Mouse (Mus musculus) midbrain, embryonic 16.5 days (tissue): ENCODE measurements at regions not wholly inside any gene's neighbourhood (a gene's known extent, or its start where the extent isn't known, plus 50 kb on each side); places are given as distances from the start of the nearest gene placed in this dataset.

ENCODE experiments used
- ATAC-seq: fragments of 200-750 bp; cut with Nextera tagmentation; 2 replicates; pipeline ENCODE4 v1.8.0; 2017; ENCODE audit warnings: moderate TSS enrichment
- H3K27ac ChIP-seq: fragments of 300-500 bp; sonication (generic); 2 replicates; pipeline ENCODE4 v1.5.1; 2014; ENCODE audit warnings: mild to moderate bottlenecking, low read length, mixed read lengths
- H3K27me3 ChIP-seq: fragments of 300-500 bp; sonication (generic); 2 replicates; pipeline ENCODE4 v1.6.1; 2014; ENCODE audit warnings: low read depth, low read length, mixed read lengths; ENCODE audit not compliant: control insufficient read depth, insufficient read depth
- H3K36me3 ChIP-seq: fragments of 300-500 bp; sonication (generic); 2 replicates; pipeline ENCODE4 v1.6.1; 2014; ENCODE audit warnings: mild to moderate bottlenecking, low read length, moderate library complexity, mixed read lengths; ENCODE audit not compliant: control insufficient read depth, insufficient read depth
- H3K4me1 ChIP-seq: fragments of 300-500 bp; sonication (generic); 2 replicates; pipeline ENCODE4 v1.6.1; 2014; ENCODE audit warnings: mild to moderate bottlenecking, low read length, mixed read lengths; ENCODE audit not compliant: control insufficient read depth, insufficient read depth
- H3K4me2 ChIP-seq: fragments of 300-500 bp; sonication (generic); 2 replicates; pipeline ENCODE4 v1.6.1; 2014; ENCODE audit warnings: mild to moderate bottlenecking, low read length, mixed read lengths
- H3K4me3 ChIP-seq: fragments of 300-500 bp; sonication (generic); 2 replicates; pipeline ENCODE4 v1.5.1; 2014; ENCODE audit warnings: low read depth, mild to moderate bottlenecking, low read length, moderate library complexity, mixed read lengths
- H3K9ac ChIP-seq: fragments of 300-500 bp; sonication (generic); 2 replicates; pipeline ENCODE4 v1.6.1; 2014; ENCODE audit warnings: low read depth, low read length, mixed read lengths
- H3K9me3 ChIP-seq: fragments of 300-500 bp; sonication (generic); replicated peaks from 2 replicates; pipeline ENCODE4 v1.6.1; 2014; ENCODE audit warnings: mild to moderate bottlenecking, low read length, mixed read lengths; ENCODE audit not compliant: control insufficient read depth, poor library complexity, severe bottlenecking
- WGBS: fragments of 180-500 bp; shearing (Covaris S2); extraction: QIAGEN DNeasy Blood & Tissue Kit; methylation state at CpG from one replicate; pipeline ENCODE4 v1.1.7; 2014; 5-methylcytosine and 5-hydroxymethylcytosine counted together

- H3K9me3 ChIP-seq: no peaks in the 10 kb centered on the region
- ATAC-seq: no peak
- no peak overlapping the region for H3K9ac ChIP-seq
- no peak overlapping the region for H3K4me2 ChIP-seq
- H3K4me1 ChIP-seq: 0 out of 2 replicates have a peak, but pooled peaks cover 2% of the 10 kb centered on the region
- no peak overlapping the region for H3K4me3 ChIP-seq
- 82% methylated on average over 5 of the region's 5 CpGs for WGBS
- H3K27ac ChIP-seq: no peak overlapping the region
- no peaks in the 10 kb centered on the region for H3K27me3 ChIP-seq
- H3K36me3 ChIP-seq: no peaks in the 10 kb centered on the region
Measured at GRCm38 (mm10) chr8:47769452-47769851, 52.5 kb upstream of the Cldn24 start.

GRCm38 (mm10) chr8:47768751-47769150 is 53.2 kb upstream of the Cldn24 start:
- peaks cover 7% of the 10 kb centered on the region; the same call in 1 of the 2 replicates for H3K4me1 ChIP-seq
- H3K4me3 ChIP-seq: no peak overlapping the region
- no peak for ATAC-seq
- no peaks in the 10 kb centered on the region for H3K27me3 ChIP-seq
- no peaks in the 10 kb centered on the region for H3K36me3 ChIP-seq
- no peak overlapping the region for H3K27ac ChIP-seq
- no peak overlapping the region for H3K9ac ChIP-seq
- no peak overlapping the region for H3K4me2 ChIP-seq
- WGBS: 88% methylated on average over 8 of the region's 8 CpGs
- H3K9me3 ChIP-seq: no peaks in the 10 kb centered on the region

- Histone ChIP-seq H3K4me1 (peaks cover 9% of the 10 kb centered on the region; the same call in 1 of the 2 replicates), H3K36me3 (no peaks in the 10 kb centered on the region), H3K27ac (no peak overlapping the region), H3K4me2 (peak overlapping the region; percentile 31; the same call in 1 of the 2 replicates), H3K27me3 (no peaks in the 10 kb centered on the region), H3K9me3 (no peaks in the 10 kb centered on the region), H3K4me3 (no peak overlapping the region), H3K9ac (no peak overlapping the region)
- ATAC-seq: no peak
- WGBS: 53% methylated on average over 15 of the region's 15 CpGs
Measured at GRCm38 (mm10) chr8:47764480-47764879, 50.7 kb upstream of the Cdkn2aip start.

GRCm38 (mm10) chr8:47764068-47764467 is 50.3 kb upstream of the Cdkn2aip start:
- H3K36me3 ChIP-seq: no peaks in the 10 kb centered on the region
- no peaks in the 10 kb centered on the region for H3K27me3 ChIP-seq
- no peaks in the 10 kb centered on the region for H3K9me3 ChIP-seq
- no peak overlapping the region for H3K4me3 ChIP-seq
- peaks cover 9% of the 10 kb centered on the region; the same call in 1 of the 2 replicates for H3K4me1 ChIP-seq
- H3K4me2 ChIP-seq: peak overlapping the region; percentile 31
- H3K9ac ChIP-seq: no peak overlapping the region
- no peak for ATAC-seq
- WGBS: 47% methylated on average over 11 of the region's 11 CpGs
- no peak overlapping the region for H3K27ac ChIP-seq
